Mouse (Mus musculus) adrenal gland (tissue): ENCODE data around the gene Ppip5k2.
"Not testable (repeated sequence)": the region's sequence is repeated elsewhere in the genome, so short reads cannot be mapped to it uniquely, and the experiment has no call there.

Experiments used
- intact Hi-C: fragments of 180-260 bp; cut with DNase I; formaldehyde crosslinking; loops from one replicate; pipeline ENCODE4 v1.15.1; 2025
- long read RNA-seq, 2 experiments: library from polyadenylated mRNA; unstranded; transcript quantifications; one replicate each; pipeline ENCODE4 v2.0.0; 2020; ENCODE audit warnings: borderline replicate concordance in 1 of 2; ENCODE audit not compliant: insufficient replicate concordance in 1 of 2

The Ppip5k2 gene
- long read RNA-seq, experiment 1, result 0 reads
- long read RNA-seq, experiment 2, result 0 reads

DNA sequence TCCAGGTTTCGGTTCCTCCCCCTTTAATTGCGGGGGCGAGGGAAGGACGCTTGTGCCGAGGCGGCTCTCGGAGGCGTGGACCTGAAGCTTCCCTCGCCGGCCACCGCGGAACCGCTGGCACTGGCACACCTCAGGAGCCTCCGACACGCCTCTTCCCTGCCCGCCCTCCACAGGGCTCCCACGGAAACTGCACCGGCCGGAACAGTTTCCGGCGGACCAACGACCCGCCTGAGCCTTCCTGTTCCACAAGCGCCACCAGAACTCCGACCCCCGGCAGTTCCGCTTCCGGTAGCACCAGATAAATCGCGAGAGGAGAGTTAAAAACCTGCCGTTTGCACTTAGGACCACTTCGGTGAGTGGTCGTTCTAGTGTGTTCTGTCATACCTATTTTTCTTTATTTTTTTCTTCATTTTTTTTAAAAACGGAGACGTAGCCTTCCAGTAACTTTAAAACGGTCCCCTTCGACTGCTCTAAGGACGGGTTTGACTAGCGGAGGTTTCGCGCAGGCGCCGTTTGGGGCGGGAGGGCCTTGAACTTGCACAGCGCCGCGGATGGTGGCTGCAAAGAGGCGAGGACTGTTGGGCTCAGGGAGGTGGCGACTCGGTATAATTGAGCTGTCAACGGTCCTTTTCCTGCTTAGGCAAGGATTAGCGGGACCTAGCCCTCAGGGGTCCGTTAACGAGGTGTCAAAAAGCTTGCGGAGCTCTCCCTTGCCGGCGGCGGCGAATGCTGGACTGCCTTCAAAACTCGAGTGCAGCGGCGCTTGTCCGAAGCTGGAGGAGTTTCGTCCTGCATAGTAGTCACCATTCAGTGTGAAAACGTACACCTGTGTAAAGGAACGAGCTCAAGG, at the start of gene Ppip5k2, which contains the start of gene Gin1:
TSS of gene Ppip5k2 (minus strand) at position 508 of the 850 bp plus-strand sequence.
TSS of gene Gin1 (plus strand) at position 269 of the 850 bp plus-strand sequence.
- intact Hi-C loops, result no loop called here

DNA sequence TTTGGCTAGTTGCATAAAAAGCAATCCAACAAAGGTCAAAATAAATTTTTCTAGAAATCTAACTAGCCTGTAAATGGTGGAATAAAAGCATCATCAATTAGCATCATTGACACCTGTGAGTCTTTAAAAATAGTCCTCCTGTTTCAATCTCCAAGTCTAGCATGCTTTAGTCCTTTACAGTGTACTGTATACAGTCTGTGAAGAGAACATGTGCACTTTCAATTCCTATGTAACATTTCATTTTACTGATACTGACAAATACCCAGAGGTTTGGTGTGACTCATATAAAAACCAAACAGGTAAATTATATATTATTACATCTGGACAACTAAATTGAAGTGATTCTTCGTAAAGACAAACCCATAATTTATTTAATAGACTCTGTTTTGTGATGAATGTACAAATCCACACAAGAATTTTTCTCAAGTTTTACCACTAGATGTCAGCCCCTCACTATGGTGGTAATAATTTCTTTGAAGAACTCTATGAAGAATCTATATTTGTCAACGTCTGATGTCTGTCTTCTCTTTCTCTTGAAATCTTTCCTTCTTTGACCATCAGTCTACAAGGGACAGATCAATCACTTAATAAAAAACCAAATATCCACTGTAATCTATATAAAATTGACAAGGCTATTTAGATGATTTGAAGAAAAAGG, 39.2 kb upstream of the Ppip5k2 start:
- intact Hi-C loops, result loop anchor here (2.0 to 10.0 kb wide), 4 partner anchors 368 to 775 kb away; no protein-coding TSS in a partner anchor

DNA sequence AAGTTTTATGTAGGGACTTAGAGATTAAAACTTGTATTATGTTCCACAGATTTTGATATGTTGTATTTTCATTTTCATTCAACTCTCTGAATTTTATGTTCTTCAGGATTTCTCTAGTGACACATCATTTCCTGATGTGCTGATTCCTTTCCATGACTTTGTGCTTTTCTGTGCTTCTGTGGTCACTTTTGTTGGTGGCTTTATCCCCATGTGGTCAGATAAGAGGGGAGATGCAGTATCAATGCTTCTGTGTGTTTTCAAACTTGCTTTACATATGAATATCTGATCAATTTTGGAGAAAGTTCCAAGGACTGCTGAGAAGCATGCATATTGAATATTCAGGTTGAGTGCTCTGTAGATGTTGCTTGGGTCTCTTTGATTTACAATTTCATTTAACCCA, 34.3 kb upstream of the Ppip5k2 start:
- intact Hi-C loops, result loop anchor here (10.0 kb wide), 2 partner anchors 720 to 770 kb away; no protein-coding TSS in a partner anchor

DNA sequence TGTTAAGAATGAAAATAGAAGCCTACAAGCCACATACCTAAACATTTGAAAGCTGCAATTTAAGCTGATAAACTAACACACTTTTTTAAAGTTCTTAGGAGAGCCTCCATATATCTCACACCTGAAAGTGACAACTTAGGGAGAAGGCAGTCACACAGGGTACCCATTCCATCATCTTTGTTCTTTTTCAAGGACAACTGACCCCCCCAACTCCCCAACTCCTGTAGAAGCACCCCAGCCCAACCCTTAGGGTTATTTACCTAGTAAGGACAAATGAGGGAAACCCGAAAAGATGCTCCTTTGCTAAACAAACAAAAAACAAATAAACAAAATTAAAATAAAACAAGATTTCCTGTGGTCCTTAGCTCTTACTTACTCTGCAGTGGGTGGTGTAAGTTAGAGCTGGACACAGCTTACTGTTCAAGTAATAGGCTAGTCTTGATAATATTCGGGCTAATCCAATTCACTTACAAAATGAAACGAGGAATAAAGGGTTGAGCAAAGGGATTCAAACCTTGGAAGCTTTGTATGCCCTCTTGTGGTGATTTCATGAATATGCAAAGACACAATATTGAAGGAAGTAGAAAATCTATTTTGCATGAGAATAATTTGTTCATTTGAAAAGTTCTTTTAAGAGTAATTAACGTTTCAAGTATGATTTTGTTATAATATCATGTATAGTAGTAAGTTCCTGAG, 32.1 kb upstream of the Ppip5k2 start:
- intact Hi-C loops, result loop anchor here (10.0 kb wide), 2 partner anchors 722 to 768 kb away; no protein-coding TSS in a partner anchor

DNA sequence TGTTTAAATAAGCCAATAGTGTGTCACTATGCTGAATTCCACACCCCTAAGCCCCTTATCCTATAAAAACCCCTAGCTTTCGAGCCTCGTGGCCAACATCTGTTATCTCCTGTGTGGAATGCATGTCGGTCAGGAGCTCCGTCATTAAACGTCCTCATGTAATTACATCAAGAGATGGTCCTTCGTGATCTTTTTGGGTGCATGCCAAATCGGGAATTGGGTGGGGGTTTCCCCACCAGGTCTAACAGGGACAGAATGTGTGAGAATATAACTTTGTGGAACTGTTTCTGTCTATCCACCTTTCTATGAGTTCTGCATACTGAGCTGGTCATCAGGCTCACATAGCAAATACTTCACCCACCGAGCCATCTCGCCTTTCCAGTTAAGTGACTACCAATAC, 25.7 kb upstream of the Ppip5k2 start:
- intact Hi-C loops, result no loop called here

DNA sequence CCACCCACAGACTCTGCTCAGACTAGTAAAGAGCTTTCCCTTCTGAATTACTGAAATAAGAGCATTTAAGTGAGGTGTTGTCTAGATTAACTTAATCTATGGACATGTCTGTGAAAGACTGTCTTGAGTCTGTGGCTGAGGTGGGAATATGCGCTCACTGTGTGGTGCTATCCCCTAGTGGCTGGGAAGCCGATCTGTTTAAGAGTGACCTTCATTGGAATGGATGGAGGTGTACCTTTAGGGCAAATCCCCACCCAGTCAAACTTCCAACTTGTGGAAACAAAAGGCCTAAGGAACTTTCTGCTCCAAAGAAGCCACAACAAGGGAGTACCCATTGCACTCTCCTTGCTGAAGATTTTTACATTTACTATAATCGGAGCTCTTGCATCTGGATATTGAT, 23.9 kb upstream of the Ppip5k2 start:
- intact Hi-C loops, result no loop called here

DNA sequence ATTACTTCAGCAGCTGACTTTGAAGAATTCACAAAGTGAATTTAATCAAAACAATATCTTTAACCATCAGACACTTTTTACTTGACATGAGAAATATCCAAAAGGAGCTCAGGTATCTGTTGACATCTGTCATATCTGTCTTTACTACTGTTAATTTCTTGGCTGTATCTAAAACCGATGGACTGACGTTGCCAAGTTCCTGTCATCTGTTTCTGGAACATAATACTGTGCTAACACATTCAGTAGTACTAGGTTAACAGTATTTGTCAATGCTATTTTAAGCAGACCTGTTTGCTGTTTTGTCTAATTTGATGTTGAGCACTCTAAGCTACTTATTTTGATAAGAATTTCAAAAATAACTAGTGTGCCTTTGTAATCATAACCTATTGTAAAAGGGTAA, 18.3 kb upstream of the Ppip5k2 start:
- intact Hi-C loops, result no loop called here

DNA sequence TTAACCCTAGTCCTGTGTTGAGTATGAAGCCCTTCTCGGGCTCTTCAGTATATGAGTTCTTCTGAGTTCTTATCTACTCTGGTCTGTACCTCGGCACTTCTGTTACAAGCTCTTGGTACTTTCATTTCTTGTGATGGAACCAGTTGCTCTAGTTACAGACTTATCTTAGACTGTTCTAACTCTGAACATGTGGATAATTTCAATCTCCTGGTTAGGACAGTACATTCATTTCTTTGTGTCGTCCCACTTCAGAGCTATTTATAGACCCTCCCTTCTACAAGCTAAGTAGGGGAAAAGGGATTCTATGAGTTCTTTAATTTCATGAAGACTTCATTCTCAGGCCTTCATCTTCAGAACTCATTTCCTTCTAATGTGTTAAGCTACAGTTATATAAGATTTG, 17.5 kb upstream of the Ppip5k2 start:
- intact Hi-C loops, result no loop called here

DNA sequence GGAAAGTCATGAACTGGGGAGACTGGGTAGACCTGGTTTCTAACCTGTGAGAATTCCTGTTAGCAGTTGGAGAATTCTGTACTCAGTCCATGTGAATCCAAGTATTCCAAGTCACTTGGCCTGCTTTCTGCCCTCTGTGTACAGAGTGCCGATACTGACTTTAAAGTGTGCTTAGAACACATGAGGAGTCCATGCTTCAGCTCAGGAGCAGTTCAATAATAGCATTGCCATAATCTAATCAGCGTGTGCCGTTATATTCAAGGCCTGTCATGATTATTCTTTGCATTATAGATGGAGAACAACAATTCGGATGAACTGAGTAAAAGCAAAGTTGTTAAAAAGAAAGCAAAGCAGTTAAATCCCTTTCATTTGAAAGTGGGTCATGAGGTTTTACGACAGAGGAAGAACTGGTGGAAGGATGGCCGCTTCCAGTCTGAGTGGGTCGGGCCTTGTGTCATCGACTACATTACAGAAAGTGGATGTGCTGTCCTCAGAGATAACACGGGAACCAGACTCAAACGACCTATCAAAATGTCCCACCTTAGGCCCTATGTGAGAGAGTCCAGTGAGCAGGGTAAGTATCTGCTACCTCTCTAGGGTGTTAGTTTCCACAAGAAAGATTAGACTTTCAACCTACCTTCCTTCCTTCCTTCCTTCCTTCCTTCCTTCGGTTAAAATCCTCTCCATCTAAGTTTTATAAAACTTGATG, 15.6 kb upstream of the Ppip5k2 start:
- intact Hi-C loops, result no loop called here

DNA sequence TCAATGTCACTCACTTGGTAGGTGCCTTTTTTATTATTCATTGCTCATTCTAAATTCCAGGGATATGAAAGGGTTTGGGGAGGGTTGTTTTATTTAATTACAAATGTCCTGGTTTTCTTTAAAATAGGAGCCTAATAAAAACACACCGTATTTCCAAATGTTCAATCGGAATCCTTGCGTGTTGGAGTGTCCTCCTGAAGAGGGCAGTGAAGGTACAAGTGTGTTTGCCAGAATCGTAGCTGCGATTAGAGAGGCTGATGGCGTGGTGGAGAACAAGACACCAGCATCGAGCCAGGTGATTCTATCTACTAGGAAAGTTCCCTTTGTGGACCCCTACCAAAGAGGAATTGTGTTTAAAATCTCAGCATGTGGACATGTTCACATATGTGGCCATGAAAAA, 14.7 kb upstream of the Ppip5k2 start:
- intact Hi-C loops, result no loop called here

DNA sequence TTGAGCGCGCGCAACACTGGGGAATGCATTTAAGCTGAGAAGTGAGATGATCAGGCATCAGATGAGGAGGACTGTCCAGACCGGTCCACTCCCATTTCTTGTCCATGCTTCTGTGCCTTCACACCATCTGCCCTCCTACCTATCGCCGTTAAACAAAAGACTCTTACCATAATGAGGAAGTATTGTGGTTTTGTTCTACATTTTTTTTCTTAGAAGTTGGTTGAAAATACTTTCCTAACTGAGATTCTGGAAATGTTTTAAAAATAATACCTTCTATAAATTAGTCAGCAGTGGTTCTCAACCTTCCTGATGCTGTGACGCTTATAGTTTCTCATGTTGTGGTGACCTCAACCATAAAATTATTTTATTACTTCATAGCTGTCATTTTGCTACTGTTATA, 11.5 kb upstream of the Ppip5k2 start:
- intact Hi-C loops, result no loop called here

DNA sequence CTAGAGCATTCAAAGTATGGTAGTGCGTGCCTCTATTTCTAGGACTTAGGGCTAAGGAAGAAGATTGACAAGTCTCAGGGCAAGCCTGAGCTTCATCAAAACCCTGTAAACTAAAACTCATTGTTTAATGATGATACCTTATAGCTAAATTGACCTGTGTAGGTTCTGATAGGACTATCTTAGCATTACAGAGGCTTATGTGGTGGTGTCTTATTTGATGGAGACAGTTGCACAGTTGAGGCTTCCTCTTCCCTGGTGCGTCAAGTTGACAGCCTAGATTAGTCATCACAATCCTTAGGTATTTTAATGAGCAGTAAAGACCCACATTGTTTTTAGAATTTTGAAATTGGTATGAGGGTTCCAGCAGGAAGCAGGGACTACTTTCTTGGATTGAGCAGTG, 3.8 kb upstream of the Ppip5k2 start:
- intact Hi-C loops, result no loop called here

DNA sequence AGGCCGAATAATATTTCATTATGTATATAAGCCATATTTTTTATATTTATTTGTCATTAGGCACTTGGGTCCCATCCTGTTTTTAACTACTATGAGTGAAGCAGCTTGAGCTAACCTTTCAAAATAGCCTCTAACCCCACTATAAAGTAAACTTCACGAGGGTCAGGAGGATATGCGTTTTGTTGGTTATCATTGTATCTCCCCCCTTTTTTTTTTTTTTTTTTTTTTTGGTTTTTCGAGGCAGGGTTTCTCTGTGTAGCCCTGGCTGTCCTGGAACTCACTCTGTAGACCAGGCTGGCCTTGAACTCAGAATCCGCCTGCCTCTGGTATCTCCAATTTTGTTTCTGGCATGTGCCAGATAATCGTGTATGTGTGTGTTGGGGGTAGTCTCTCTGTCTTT, 3.2 kb upstream of the Ppip5k2 start:
- intact Hi-C loops, result no loop called here

DNA sequence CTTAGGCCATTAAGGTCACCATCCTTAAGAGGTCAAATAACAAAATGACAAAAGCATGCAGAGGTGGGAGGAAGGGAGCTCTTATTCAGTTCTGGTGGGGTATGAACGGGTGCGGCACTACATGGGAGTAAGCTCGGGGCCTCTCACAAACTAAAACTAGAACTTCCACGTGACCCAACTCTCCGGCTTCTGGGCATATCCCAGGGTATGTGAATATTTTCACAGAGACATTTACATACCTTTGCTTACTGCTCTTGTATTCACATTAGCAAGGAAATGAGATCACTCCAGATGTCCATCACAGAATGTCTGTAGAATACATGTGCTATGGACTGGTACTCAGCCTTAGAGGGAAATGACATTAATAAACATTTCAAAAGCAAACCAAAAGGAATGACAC, 1.5 kb upstream of the Ppip5k2 start:
- intact Hi-C loops, result no loop called here

DNA sequence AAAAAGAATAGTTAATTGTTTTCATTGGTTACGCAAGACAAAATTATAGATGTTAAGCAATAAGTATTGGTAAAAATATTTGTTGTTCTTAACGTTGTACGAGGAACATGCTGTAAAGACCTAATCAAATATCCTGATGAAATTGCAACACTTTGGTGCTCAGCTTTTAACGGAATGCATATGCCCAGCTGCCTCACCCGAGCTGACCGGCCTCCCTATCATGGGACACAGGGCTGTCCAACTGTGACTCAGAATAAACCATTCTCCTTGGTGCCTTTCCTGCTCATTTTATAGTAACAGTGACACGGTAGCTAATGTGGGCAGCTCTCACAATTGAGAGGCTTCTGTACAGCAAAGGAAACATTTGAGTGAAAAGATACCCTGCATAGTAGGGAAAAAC, 907 bp upstream of the Ppip5k2 start:
- intact Hi-C loops, result no loop called here

DNA sequence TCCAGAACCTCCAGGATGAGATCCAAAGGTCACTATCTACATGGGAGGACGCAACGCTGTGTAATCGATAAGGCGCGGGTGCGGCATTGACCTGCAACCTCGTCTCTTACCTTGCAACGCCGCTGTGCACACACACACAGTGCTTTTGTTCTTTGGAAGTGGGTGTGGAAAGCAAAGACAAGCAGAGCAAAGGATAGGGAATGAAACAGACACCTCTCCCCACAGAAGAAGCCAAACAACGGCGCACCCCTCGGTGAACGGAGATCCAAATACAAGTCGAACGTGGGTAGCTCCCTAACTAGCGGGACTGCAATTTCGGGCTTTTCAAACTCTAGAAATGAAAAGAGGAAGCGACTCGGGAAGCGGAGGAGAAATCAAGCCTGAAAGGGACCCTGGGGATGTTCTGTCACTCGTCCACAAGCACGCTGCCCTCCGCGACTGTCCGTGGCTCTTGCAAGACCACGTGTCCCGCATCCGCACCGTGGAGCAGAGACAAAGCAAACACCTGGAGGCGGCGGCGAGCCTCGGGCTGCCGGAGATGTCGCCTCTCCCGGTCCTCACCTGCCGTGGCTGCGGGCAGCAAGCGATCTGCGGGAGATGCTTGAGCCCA, 812 bp downstream of the Ppip5k2 start:
- intact Hi-C loops, result no loop called here

DNA sequence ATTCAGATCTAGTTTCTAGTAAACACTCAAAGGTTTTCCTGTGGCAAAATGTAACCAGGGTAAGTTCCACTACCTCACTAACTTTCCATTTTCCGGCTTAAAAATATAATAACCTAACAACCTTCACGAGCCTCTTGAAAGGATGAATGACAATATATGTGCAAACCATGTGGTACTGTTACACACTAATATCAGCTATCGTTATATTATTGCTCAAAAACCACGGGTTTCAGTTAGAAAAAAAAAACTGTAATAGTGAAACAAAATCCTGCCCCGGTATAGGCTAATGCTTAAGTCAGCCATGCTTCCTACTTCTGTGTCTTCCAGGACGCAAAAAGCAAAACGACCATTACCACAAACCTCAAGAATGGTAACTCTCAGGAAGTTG, 1.3 kb downstream of the Ppip5k2 start:
- intact Hi-C loops, result no loop called here

DNA sequence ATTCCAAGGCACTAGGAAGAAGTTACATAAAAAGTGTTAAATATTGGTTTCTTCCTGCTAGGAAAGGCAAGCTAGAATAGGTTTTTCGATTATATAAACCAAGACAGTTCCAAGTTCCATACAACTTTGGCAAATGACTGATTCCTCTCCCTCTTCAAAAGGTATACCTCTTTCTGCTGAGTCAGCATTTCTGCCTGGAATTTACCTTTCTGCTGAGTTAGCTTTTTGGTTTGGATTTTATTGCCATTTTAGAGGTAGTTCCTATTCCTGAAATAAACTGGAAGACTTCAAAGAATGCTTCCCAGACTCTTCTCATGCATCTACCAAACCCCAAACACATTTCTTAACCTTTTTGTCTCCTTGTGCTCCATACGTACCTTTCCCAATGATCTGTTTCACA, 2.1 kb downstream of the Ppip5k2 start:
- intact Hi-C loops, result no loop called here

DNA sequence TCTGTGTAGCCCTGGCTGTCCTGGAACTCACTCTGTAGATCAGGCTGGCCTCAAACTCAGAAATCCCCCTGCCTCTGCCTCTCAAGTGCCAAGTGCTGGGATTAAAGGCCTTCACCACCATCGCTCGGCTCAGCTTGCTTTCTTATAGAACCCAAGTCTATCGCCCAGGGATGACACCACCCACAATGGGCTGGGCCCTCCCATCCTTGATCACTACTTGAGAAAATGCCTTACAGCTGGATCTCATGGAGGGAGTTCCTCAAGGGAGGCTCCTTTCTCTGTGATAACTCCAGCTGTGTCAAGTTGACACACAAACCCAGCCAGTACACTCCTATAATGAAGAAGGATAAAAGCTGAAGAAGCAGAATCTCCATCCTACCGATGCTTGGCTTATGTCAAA, 4.5 kb downstream of the Ppip5k2 start:
- intact Hi-C loops, result not testable (repeated sequence)

DNA sequence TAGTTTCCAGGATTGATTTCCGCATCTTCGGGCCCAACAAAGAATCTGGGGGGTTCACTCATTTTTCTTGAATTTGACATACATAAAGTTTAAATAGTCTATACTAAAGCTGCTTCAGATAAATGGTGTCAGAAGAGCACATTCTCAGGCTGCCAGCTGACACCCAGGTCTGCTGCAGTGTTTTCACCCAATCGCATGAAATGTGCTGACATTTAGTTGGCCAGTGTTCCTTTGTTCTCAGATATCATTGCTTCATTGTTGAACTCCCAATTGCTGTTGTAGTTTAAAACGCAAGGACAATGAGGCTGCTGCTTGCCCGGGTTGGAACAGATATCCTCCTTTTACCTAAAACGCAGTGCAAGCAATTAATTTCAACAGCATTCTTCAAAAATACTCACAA, 8.7 kb downstream of the Ppip5k2 start:
- intact Hi-C loops, result no loop called here

DNA sequence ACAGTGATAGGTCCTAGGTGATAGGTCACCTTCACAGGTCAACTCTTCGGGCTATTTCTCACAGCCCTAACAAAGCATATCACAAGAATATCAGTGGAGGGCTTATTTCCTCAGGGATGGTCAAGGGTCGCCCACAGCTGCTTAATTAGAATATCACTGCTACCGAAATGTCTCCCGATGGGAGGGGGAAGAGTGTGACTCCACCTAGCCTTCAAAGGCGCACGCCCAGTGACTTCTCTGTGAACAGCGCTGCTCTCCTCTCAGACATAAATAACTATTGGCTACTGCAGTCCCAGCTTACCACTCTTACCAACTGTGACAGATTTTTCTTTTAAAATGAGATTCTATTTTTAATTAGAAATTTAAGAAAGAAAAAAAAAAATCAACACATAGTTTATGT, 9.6 kb downstream of the Ppip5k2 start:
- intact Hi-C loops, result no loop called here
